Mouse (Mus musculus) lung, embryonic 14.5 days (tissue): ENCODE results near the gene Hepacam. TPM values are rescaled to one million over a fixed set of nuclear protein-coding genes. Genes with fewer than 3 reads are reported as not detected.
A peak's percentile ranks its signal among the peaks of the same experiment; 100 is the strongest.

Source experiments
- ATAC-seq: fragments of 200-750 bp; cut with Nextera tagmentation; 2 replicates; pipeline ENCODE4 v1.8.0; 2017; ENCODE audit warnings: mild to moderate bottlenecking, moderate TSS enrichment, moderate library complexity; ENCODE audit not compliant: insufficient read depth
- DNase-seq: peaks from one replicate; pipeline ENCODE4 v3.0.0-alpha.2; 2015
- H3K27ac ChIP-seq: fragments of 300-500 bp; sonication (generic); 2 replicates; pipeline ENCODE4 v1.5.1; 2014; ENCODE audit warnings: low read depth, mild to moderate bottlenecking, moderate library complexity
- H3K27me3 ChIP-seq: fragments of 300-500 bp; sonication (generic); 2 replicates; pipeline ENCODE4 v1.6.1; 2014; ENCODE audit warnings: low read length, control low read depth; ENCODE audit not compliant: insufficient read depth
- H3K36me3 ChIP-seq: fragments of 300-500 bp; sonication (generic); 2 replicates; pipeline ENCODE4 v1.6.1; 2014; ENCODE audit warnings: control low read depth; ENCODE audit not compliant: insufficient read depth
- H3K4me1 ChIP-seq: fragments of 300-500 bp; sonication (generic); 2 replicates; pipeline ENCODE4 v1.6.1; 2014; ENCODE audit warnings: antibody characterized with exemption, control low read depth; ENCODE audit not compliant: insufficient read depth
- H3K4me2 ChIP-seq: fragments of 300-500 bp; sonication (generic); 2 replicates; pipeline ENCODE4 v1.6.1; 2014; ENCODE audit warnings: mild to moderate bottlenecking
- H3K4me3 ChIP-seq: fragments of 300-500 bp; sonication (generic); 2 replicates; pipeline ENCODE4 v1.5.1; 2014; ENCODE audit warnings: low read depth, low read length
- H3K9ac ChIP-seq: fragments of 300-500 bp; sonication (generic); 2 replicates; pipeline ENCODE4 v1.6.1; 2014
- H3K9me3 ChIP-seq: fragments of 300-500 bp; sonication (generic); 2 replicates; pipeline ENCODE4 v1.6.1; 2016; ENCODE audit warnings: low read depth, low read length, control low read depth
- CTCF ChIP-seq: IDR thresholded peaks from 2 replicates; pipeline ENCODE4 v1.5.1; 2016; ENCODE audit warnings: antibody characterized with exemption, low read depth
- WGBS: fragments of 180-500 bp; shearing (Covaris S2); extraction: QIAGEN DNeasy Blood & Tissue Kit; methylation state at CpG from one replicate; pipeline ENCODE4 v1.1.7; 2014; 5-methylcytosine and 5-hydroxymethylcytosine counted together
- polyA plus RNA-seq: library from polyadenylated mRNA; unstranded; fragments of >200 nt; fragmentation: Nextera tagmentation; extraction: Ambion mirVana; gene quantifications from 2 replicates; pipeline ENCODE4 v1.2.1, GENCODE M21; 2014

The Hepacam gene
- polyA plus RNA-seq, 1 experiment from 2014 or later = not detected

GRCm38 (mm10) chr9:37420676-37421075 is 53.5 kb downstream of the Hepacam start:
- H3K27me3 ChIP-seq = no peaks in the 10 kb centered on the region
- ATAC-seq (peak; percentile 94), DNase-seq (peak; percentile 96)
- H3K36me3 ChIP-seq = no peaks in the 10 kb centered on the region
- H3K4me2 ChIP-seq = peak overlapping the region; percentile 60
- H3K9me3 ChIP-seq = no peaks in the 10 kb centered on the region
- WGBS = 1% methylated on average over 27 of the region's 27 CpGs
- no peak overlapping the region for H3K9ac ChIP-seq
- peak overlapping the region; percentile 27 for H3K4me3 ChIP-seq
- H3K27ac ChIP-seq = no peak overlapping the region
- H3K4me1 ChIP-seq = no peaks in the 10 kb centered on the region
- TF ChIP-seq CTCF = peak; percentile 76

DNA sequence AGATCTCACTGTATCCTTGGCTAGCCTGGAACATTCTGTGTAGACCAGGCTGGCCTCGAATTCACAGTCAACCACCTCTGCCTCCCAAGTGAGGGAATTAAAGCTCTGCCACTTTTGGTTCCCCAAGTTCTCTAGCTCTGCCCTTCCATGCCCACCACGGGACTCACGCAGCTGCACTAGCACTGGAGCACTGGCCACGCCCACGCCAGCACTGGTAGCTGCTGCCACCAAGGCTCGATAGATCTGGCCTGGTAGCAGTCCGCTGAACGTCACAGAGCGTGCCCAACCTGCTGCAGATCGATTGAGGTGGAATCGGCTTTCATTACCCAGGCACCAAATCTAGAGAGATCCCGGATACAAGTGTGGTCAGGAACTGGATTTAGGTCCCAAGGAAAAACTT is 54.1 kb downstream of the Hepacam start:
- Histone ChIP-seq H3K27me3 (no peaks in the 10 kb centered on the region), H3K9me3 (no peaks in the 10 kb centered on the region), H3K9ac (no peak overlapping the region), H3K4me3 (peak overlapping the region; percentile 27; the same call in 1 of the 2 replicates), H3K4me1 (no peaks in the 10 kb centered on the region), H3K36me3 (no peaks in the 10 kb centered on the region), H3K4me2 (peak overlapping the region; percentile 60), H3K27ac (no peak overlapping the region)
- ATAC-seq (peak; percentile 18; the same call in 1 of the 2 replicates), DNase-seq (peak; percentile 24)
- WGBS = 26% methylated on average over 12 of the region's 12 CpGs
- TF ChIP-seq CTCF = no peak

- no peak for TF ChIP-seq CTCF
- Histone ChIP-seq H3K36me3 (no peaks in the 10 kb centered on the region), H3K4me2 (no peak overlapping the region), H3K4me1 (0 out of 2 replicates have a peak, but pooled peaks cover 3% of the 10 kb centered on the region), H3K27ac (no peak overlapping the region), H3K9me3 (no peaks in the 10 kb centered on the region), H3K4me3 (no peak overlapping the region), H3K27me3 (peaks cover 61% of the 10 kb centered on the region), H3K9ac (no peak overlapping the region)
- DNase-seq = no peak
- 27% methylated on average over 26 of the region's 26 CpGs for WGBS
- ATAC-seq = no peak
Observed at GRCm38 (mm10) chr9:37429326-37429725, 62.2 kb downstream of the Hepacam start.

- peak; percentile 98 for DNase-seq
- Histone ChIP-seq H3K4me1 (0 out of 2 replicates have a peak, but pooled peaks cover 3% of the 10 kb centered on the region), H3K9ac (no peak overlapping the region), H3K4me3 (no peak overlapping the region), H3K9me3 (no peaks in the 10 kb centered on the region), H3K27me3 (peaks cover 74% of the 10 kb centered on the region), H3K27ac (no peak overlapping the region), H3K4me2 (peak overlapping the region; percentile 29; the same call in 1 of the 2 replicates), H3K36me3 (no peaks in the 10 kb centered on the region)
- ATAC-seq = peak; percentile 69
- TF ChIP-seq CTCF = peak; percentile 97
- 2% methylated on average over 12 of the region's 12 CpGs for WGBS
Observed at GRCm38 (mm10) chr9:37430582-37430981, 63.4 kb downstream of the Hepacam start.

- Histone ChIP-seq H3K4me2 (peak overlapping the region; percentile 65; the same call in 1 of the 2 replicates), H3K27me3 (peaks cover 79% of the 10 kb centered on the region), H3K9me3 (no peaks in the 10 kb centered on the region), H3K4me3 (peak overlapping the region; percentile 33), H3K27ac (no peak overlapping the region), H3K4me1 (0 out of 2 replicates have a peak, but pooled peaks cover 3% of the 10 kb centered on the region), H3K36me3 (no peaks in the 10 kb centered on the region), H3K9ac (no peak overlapping the region)
- DNase-seq (peak; percentile 75), ATAC-seq (no peak)
- 1% methylated on average over 16 of the region's 17 CpGs for WGBS
- peak; percentile 69 for TF ChIP-seq CTCF
Observed at GRCm38 (mm10) chr9:37432026-37432666, 65.0 kb downstream of the Hepacam start.

DNA sequence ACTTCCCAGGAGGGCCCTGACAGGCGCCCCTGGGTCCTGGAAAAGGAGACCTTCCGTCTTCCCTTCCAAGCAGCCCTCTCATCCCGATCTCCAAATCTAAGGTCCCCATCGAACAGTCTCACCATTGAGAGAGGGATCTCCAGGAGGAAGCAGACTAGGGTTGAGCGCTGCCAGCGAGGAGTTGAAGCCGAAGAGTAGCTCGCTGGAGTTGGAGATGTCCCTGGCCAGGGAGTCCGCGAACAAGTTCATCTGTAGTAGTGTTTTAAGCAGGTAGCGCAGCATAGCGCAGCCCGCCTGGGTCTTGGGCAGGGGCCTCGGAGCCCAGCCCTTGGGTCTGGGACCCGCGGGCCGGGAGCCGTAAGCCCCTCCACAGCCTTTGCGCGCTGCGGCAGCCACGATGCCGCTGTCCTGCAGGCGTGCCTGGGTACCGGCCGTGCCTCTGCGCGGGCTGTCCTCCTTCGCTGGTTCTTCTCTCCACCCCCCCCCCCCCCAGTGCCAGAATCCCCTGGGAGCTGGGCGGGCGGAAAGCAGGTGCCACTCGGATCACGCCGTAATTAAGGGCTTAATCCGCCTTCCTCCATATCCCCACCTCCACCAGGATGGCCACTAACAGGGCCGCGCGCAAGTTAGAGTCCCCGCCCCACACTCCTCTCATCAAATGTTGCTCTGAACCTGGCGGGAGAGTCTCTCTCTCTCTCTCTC is 65.7 kb downstream of the Hepacam start, which contains the start of gene Robo3:
TSS of gene Robo3 (minus strand) at position 527 of the 702 bp plus-strand sequence.
- no peaks in the 10 kb centered on the region for H3K9me3 ChIP-seq
- H3K4me1 ChIP-seq = 0 out of 2 replicates have a peak, but pooled peaks cover 3% of the 10 kb centered on the region
- H3K4me3 ChIP-seq = peak within 1 kb of the TSS; percentile 33
- peaks cover 72% of the 10 kb centered on the region for H3K27me3 ChIP-seq
- WGBS = under 1% methylated on average over 40 of the region's 40 CpGs
- H3K9ac ChIP-seq = no peak within 1 kb of the TSS; the same call in 1 of the 2 replicates
- peak within 1 kb of the TSS; percentile 65 for H3K4me2 ChIP-seq
- H3K27ac ChIP-seq = no peak within 1 kb of the TSS
- no peak for TF ChIP-seq CTCF
- no peaks in the 10 kb centered on the region for H3K36me3 ChIP-seq
- peak; percentile 22 for DNase-seq
- peak; percentile 19; the same call in 1 of the 2 replicates for ATAC-seq
